Mouse (Mus musculus) forebrain, postnatal 0 days (tissue): ENCODE measurements around the gene Zbtb20. TPM values are rescaled to one million over a fixed set of nuclear protein-coding genes. Genes with fewer than 3 reads are reported as not detected.

Experiments used
- ATAC-seq: fragments of 200-750 bp; cut with Nextera tagmentation; 2 replicates; pipeline ENCODE4 v1.8.0; 2017; ENCODE audit warnings: mild to moderate bottlenecking, moderate library complexity
- DNase-seq: peaks from one replicate; pipeline ENCODE4 v3.0.0-alpha.2; 2015
- H3K27ac ChIP-seq: fragments of 300-500 bp; sonication (generic); 2 replicates; pipeline ENCODE4 v1.5.1; 2014; ENCODE audit warnings: low read depth, mild to moderate bottlenecking, antibody characterized with exemption, low read length, moderate library complexity, mixed read lengths
- H3K27me3 ChIP-seq: fragments of 300-500 bp; sonication (generic); 2 replicates; pipeline ENCODE4 v1.6.1; 2014; ENCODE audit warnings: mild to moderate bottlenecking, low read length, mixed read lengths; ENCODE audit not compliant: insufficient read depth
- H3K36me3 ChIP-seq: fragments of 300-500 bp; sonication (generic); 2 replicates; pipeline ENCODE4 v1.6.1; 2014; ENCODE audit warnings: mild to moderate bottlenecking, moderate library complexity; ENCODE audit not compliant: insufficient read depth
- H3K4me1 ChIP-seq: fragments of 300-500 bp; sonication (generic); 2 replicates; pipeline ENCODE4 v1.6.1; 2014; ENCODE audit warnings: antibody characterized with exemption; ENCODE audit not compliant: insufficient read depth
- H3K4me2 ChIP-seq: fragments of 300-500 bp; sonication (generic); 2 replicates; pipeline ENCODE4 v1.6.1; 2014; ENCODE audit warnings: low read depth, mild to moderate bottlenecking, moderate library complexity
- H3K4me3 ChIP-seq: fragments of 300-500 bp; sonication (generic); 2 replicates; pipeline ENCODE4 v1.5.1; 2014; ENCODE audit warnings: low read depth, low read length, mixed read lengths
- H3K9ac ChIP-seq: fragments of 300-500 bp; sonication (generic); 2 replicates; pipeline ENCODE4 v1.6.1; 2014; ENCODE audit warnings: mild to moderate bottlenecking
- H3K9me3 ChIP-seq: fragments of 300-500 bp; sonication (generic); 2 replicates; pipeline ENCODE4 v1.6.1; 2016; ENCODE audit warnings: low read length
- CTCF ChIP-seq: sonication (generic); IDR thresholded peaks from 2 replicates; pipeline ENCODE4 v1.5.1; 2016; ENCODE audit warnings: antibody characterized with exemption, control low read depth, low read depth
- WGBS: fragments of 180-500 bp; shearing (Covaris S2); extraction: QIAGEN DNeasy Blood & Tissue Kit; methylation state at CpG from one replicate; pipeline ENCODE4 v1.1.7; 2014; 5-methylcytosine and 5-hydroxymethylcytosine counted together
- polyA plus RNA-seq: library from polyadenylated mRNA; unstranded; fragments of >200 nt; fragmentation: Nextera tagmentation; extraction: Ambion mirVana; gene quantifications from 2 replicates; pipeline ENCODE4 v1.2.1, GENCODE M21; 2015
- total RNA-seq: library from RNA; depleted of rRNA; stranded (reverse); fragments of >200 nt; gene quantifications from 2 replicates; pipeline ENCODE4 v1.2.3, GENCODE M21; 2014

Gene Zbtb20
- total and polyA plus RNA-seq, 2 experiments from 2014 or later: 63.4 to 90.9 TPM

DNA sequence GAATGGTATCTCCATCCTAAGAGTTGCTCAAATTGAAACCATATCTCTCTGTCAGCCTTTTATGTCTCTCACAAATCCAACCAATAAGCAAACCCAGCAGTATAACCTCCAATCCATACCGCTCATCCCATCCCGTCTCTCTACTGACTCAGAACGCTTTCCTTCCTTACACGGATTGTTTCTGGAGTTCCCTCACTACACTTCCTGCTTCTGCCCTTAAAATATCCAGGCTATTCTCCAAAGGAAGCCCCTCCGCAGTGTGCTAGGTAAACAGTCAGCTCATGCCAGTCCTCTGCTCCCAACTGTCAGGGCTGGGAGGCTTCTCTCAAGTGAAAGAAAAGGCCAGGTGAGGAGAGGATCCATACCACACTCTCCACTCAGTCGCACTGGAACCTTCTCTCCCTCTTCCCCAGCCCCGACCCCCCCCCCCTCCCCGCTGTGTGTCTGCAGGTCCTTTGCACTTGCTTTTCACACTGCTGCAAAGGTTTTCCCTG, 563.2 kb downstream of the Zbtb20 start:
- H3K4me1 ChIP-seq: no peaks in the 10 kb centered on the region
- ATAC-seq: no peak
- DNase-seq: no peak
- no peak overlapping the region for H3K27ac ChIP-seq
- no peaks in the 10 kb centered on the region for H3K9me3 ChIP-seq
- no peak for TF ChIP-seq CTCF
- H3K27me3 ChIP-seq: no peaks in the 10 kb centered on the region
- no peaks in the 10 kb centered on the region for H3K36me3 ChIP-seq
- no peak overlapping the region for H3K4me3 ChIP-seq
- no peak overlapping the region for H3K9ac ChIP-seq
- WGBS: 77% methylated on average over 8 of the region's 8 CpGs
- no peak overlapping the region for H3K4me2 ChIP-seq

DNA sequence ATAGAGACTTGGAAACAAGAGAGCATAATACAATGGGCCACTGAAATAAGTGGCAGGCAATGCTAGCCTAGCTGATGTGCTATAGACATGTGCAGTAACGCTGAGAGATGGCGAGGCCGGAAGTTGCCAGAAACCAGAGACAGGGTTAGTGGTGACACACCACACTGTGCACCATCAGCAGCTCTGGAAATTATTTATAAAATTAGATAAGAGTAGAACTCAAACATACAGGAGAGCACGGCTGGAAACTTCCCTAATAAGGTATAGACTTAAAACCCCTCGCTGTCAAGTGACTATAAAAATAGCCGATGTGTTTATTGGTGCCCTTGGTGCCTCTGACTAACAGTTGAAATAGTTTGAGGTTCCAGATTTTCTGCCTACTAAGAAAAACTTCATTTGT, 565.7 kb downstream of the Zbtb20 start:
- H3K27ac ChIP-seq: no peak overlapping the region
- no peak for DNase-seq
- no peak for TF ChIP-seq CTCF
- H3K4me2 ChIP-seq: no peak overlapping the region
- H3K27me3 ChIP-seq: no peaks in the 10 kb centered on the region
- H3K4me1 ChIP-seq: no peaks in the 10 kb centered on the region
- H3K4me3 ChIP-seq: no peak overlapping the region
- H3K36me3 ChIP-seq: no peaks in the 10 kb centered on the region
- H3K9ac ChIP-seq: no peak overlapping the region
- 91% methylated on average over 6 of the region's 6 CpGs for WGBS
- no peak for ATAC-seq
- H3K9me3 ChIP-seq: no peaks in the 10 kb centered on the region

DNA sequence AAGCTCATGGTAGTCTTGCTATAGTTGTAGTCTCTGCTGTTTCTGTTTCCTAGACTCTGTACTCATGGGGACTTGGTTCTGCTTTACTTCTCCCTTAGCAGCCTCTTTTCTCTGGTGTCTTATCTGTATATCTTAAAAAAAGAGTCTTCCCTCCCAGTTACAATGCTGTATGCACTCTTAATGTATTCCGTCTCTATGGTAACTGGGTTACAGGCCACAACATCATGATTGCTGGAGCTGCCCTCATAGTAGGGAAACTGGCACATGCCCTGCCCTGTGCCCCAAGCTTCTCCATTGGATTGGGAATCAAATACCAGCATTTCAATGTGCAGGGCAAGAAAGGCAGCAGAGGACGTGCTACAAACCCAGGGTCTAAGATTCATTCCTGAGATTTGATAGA, 567.4 kb downstream of the Zbtb20 start:
- Histone ChIP-seq H3K4me2 (no peak overlapping the region), H3K9me3 (no peaks in the 10 kb centered on the region), H3K27ac (no peak overlapping the region), H3K36me3 (no peaks in the 10 kb centered on the region), H3K4me3 (no peak overlapping the region), H3K4me1 (no peaks in the 10 kb centered on the region), H3K27me3 (no peaks in the 10 kb centered on the region), H3K9ac (no peak overlapping the region)
- WGBS: 71% methylated on average over 2 of the region's 2 CpGs
- ATAC-seq (no peak), DNase-seq (no peak)
- no peak for TF ChIP-seq CTCF

DNA sequence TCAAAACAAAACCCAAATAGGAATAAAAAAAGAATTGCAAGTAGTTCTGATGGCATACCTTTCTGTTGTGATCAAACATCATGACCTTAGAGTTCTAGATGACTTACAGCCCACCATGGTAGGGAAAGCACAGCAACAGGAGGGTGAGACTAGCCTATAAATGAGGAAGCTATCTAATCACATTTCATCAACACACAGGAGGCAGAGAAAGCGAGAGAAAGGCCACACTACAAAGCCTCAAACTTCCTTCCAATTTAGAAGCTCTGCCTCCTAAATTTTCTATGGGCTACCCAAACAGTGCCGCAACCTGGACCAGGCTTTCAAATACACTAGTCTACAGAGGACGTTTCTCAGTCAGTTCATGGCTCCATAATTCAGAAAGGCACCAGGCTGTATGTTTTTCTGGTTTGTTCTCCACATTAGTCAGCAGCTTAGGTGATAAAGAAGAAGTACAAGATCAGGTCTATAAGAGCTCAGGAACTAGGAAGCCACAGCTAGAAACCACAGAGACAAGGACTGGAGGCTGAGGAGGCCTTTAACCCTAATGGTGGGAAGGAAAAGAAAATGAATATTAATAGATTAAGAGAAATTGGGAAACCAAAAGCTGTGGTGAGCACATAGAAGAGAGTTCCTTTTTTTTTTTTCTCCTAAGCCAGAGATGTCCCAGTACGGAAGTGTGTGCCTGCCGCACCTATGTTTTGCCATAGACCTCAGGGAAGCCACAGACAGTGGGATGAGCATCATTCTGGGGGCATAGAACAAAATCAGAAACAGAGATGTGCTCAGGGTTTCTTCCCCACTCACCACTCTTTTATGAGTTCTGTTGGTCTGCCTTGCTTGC, 572.7 kb downstream of the Zbtb20 start:
- ATAC-seq: no peak

DNA sequence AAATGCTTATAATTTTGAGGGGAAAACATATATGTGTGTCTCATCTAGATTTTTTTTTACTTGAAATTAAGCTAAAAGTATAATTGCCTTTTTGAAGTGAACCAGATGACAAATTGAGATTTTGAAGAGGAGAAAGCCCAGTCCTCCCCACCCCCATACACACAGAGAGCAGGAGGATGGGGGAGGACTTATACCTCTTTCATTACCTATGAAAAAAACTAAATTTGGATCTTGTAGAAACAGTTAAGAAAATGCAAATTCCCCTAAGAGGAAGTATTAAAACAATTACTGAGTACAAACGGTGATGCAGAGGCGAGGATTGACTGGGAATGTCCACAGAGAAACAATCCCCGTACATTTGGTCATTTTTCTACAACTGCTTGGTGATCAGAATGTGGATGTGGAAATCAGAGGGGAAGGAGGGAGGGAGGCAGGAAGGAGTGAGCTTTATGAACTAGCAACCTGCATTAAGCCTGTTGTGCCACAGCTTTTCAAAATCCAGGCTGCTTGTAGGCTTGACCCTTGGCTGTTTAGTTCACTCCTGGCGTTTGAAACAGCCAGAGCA, 578.8 kb downstream of the Zbtb20 start:
- Histone ChIP-seq H3K36me3 (no peaks in the 10 kb centered on the region), H3K9me3 (no peaks in the 10 kb centered on the region), H3K27me3 (no peaks in the 10 kb centered on the region), H3K4me3 (no peak overlapping the region), H3K4me1 (no peaks in the 10 kb centered on the region), H3K4me2 (no peak overlapping the region), H3K27ac (no peak overlapping the region), H3K9ac (no peak overlapping the region)
- 56% methylated on average over 4 of the region's 4 CpGs for WGBS
- ATAC-seq (no peak), DNase-seq (no peak)
- no peak for TF ChIP-seq CTCF

More for the DNA sequence above, 572.7 kb downstream of the Zbtb20 start:
- no peak for TF ChIP-seq CTCF
- DNase-seq: no peak
- Histone ChIP-seq H3K9ac (no peak overlapping the region), H3K27ac (no peak overlapping the region), H3K9me3 (no peaks in the 10 kb centered on the region), H3K27me3 (no peaks in the 10 kb centered on the region), H3K4me1 (no peaks in the 10 kb centered on the region), H3K36me3 (no peaks in the 10 kb centered on the region), H3K4me2 (no peak overlapping the region), H3K4me3 (no peak overlapping the region)
- 90% methylated on average over 5 of the region's 5 CpGs for WGBS

DNA sequence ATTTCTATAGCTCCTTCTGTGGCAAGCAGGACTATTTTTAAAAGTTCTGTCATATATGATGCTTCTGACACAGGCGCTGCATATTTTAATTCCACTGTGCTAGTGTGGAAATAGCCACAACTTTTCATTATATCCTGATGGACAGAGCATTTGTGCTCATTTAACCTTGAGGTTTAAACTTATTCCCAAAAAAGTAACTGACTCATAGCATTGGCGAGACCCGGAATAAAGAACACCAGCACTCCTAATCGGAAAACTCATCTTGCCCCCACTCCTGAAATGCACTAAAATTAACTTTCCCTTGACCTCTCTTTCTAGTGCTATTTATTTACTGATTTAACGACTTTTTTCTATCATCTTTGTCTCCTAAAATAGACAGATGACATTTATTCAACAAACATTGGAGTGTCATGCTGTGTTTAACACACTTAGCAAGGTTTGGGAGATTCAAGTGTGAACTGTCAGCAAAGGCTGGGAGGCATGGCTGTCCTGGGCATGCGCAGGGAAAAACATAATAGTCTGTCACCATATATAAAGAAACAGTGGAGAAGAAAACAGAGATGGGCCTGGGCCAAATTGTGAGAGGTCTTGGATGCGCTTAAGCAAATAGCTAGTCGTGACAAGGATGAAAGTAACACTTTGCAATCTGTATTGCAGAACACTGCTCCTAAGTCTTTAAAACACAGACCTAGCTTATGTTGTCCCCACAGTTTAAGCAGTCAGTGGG, 580.9 kb downstream of the Zbtb20 start:
- no peaks in the 10 kb centered on the region for H3K27me3 ChIP-seq
- ATAC-seq: peak; percentile 8; the same call in 1 of the 2 replicates
- no peak for TF ChIP-seq CTCF

DNA sequence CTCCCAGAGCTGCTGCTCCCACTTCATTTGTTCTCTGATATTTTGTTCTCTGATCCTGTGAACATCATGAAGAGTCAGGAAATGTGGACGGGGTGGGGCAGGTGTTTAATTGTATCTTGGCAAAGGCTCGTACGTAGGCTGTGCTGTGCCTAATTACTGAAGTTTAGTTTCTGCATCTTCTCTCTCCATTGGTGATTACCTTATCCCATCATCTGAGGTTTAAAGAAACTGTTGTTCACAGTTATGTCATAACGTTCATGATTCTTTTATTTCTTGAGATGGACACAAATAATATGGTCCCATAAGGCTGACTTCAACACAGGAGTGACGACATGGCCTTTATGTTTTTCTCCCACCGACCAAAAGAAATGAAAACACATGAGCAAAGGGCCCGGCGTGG, 582.1 kb downstream of the Zbtb20 start:
- no peak for ATAC-seq
- no peaks in the 10 kb centered on the region for H3K27me3 ChIP-seq
- 49% methylated on average over 8 of the region's 8 CpGs for WGBS
- no peak for TF ChIP-seq CTCF
- H3K4me1 ChIP-seq: no peaks in the 10 kb centered on the region
- H3K9me3 ChIP-seq: no peaks in the 10 kb centered on the region
- H3K4me2 ChIP-seq: no peak overlapping the region
- no peak overlapping the region for H3K9ac ChIP-seq
- DNase-seq: no peak
- no peaks in the 10 kb centered on the region for H3K36me3 ChIP-seq
- no peak overlapping the region for H3K27ac ChIP-seq
- H3K4me3 ChIP-seq: no peak overlapping the region

More for the DNA sequence above, 580.9 kb downstream of the Zbtb20 start:
- no peak overlapping the region for H3K4me3 ChIP-seq
- no peak overlapping the region for H3K9ac ChIP-seq
- no peak for DNase-seq
- no peaks in the 10 kb centered on the region for H3K9me3 ChIP-seq
- H3K27ac ChIP-seq: no peak overlapping the region
- H3K4me2 ChIP-seq: no peak overlapping the region
- WGBS: 54% methylated on average over 8 of the region's 8 CpGs
- no peaks in the 10 kb centered on the region for H3K36me3 ChIP-seq
- no peaks in the 10 kb centered on the region for H3K4me1 ChIP-seq
